Mouse (Mus musculus) hindbrain, embryonic 10.5 days (tissue): Measurements from ENCODE around the gene Tspan33. TPM values are rescaled to one million over a fixed set of nuclear protein-coding genes. Genes with fewer than 3 reads are reported as not detected.

Experiments used
- polyA plus RNA-seq: library from polyadenylated mRNA; unstranded; fragments of >200 nt; fragmentation: Nextera tagmentation; extraction: Ambion mirVana; gene quantifications from 2 replicates; pipeline ENCODE4 v1.2.1, GENCODE M21; 2016

The Tspan33 gene
- polyA plus RNA-seq, 1 experiment from 2014 or later, result 9.7 TPM

Other genes with a start within 250 kb of the Tspan33 start
- gene Atp6v1f, start 226.5 kb upstream of the Tspan33 start, polyA plus RNA-seq, result 226 and 252 TPM in 2 replicates
- gene Atp6v1fnb, start 222.8 kb upstream of the Tspan33 start, polyA plus RNA-seq, result not detected in 2 replicates
- 13.5 TPM in 2 replicates for gene Kcp, start 186.3 kb upstream of the Tspan33 start, polyA plus RNA-seq
- 2.8 and 3.1 TPM in 2 replicates for gene Irf5, start 167.6 kb upstream of the Tspan33 start, polyA plus RNA-seq
- 93.1 and 118 TPM in 2 replicates for gene Tnpo3, start 84.3 kb upstream of the Tspan33 start, polyA plus RNA-seq
- 50.3 and 50.4 TPM in 2 replicates for gene Smo, start 41.3 kb downstream of the Tspan33 start, polyA plus RNA-seq
- 11.5 and 13.0 TPM in 2 replicates for gene Ahcyl2, start 73.8 kb downstream of the Tspan33 start, polyA plus RNA-seq
- gene Strip2, start 222.8 kb downstream of the Tspan33 start, polyA plus RNA-seq, result 0.86 and 1.0 TPM in 2 replicates